Comparison of ENCODE assay signal across 8 mouse cellular contexts in genomic region chr4:3085456-3086448, GRCm38 (mm10).
DNase-seq lines count a peak whose midpoint lies in the region; ATAC-seq and TF ChIP-seq lines count a peak whose summit lies in the region.

No protein-coding gene starts in this region.

- no peaks in the 10 kb centered on the region for H3K27me3 ChIP-seq in heart, adult 2 months (ENCODE audit: control insufficient read depth, insufficient read depth, low read length)
- no peaks in the 10 kb centered on the region for H3K27me3 ChIP-seq in midbrain, embryonic 12.5 days

- DNase-seq in heart, adult 2 months = peak; percentile 1 to 12
- DNase-seq in heart, adult 8-10 months (ENCODE audit: low spot score) = no peak
- peak; percentile 34 for DNase-seq in ES-CJ7 (ENCODE audit: low read depth, low spot score)
- DNase-seq in heart, postnatal 14 days = peak; percentile 1 to 2
- DNase-seq in right cerebral cortex, adult 18-20 months = no peak
- no peak for DNase-seq in adrenal gland, postnatal 36 days

- no peak overlapping the region for H3K9ac ChIP-seq in heart, adult 2 months (ENCODE audit: low read depth, low read length)
- no peak overlapping the region for H3K9ac ChIP-seq in midbrain, embryonic 12.5 days (replicated peaks)

- H3K27ac ChIP-seq in heart, adult 2 months = no peak overlapping the region
- no peak overlapping the region for H3K27ac ChIP-seq in midbrain, embryonic 12.5 days (replicated peaks)

- no peaks in the 10 kb centered on the region for H3K79me2 ChIP-seq in heart, adult 2 months (replicated peaks; ENCODE audit: control insufficient read depth, insufficient read depth, low read length)

- H3K9me3 ChIP-seq in midbrain, embryonic 12.5 days = peaks cover 94% of the 10 kb centered on the region

- TF ChIP-seq EP300 in heart, adult 2 months (IDR thresholded peaks at IDR 0.05; ENCODE audit: insufficient read depth, low read depth, low read length) = no peak

- TF ChIP-seq POLR2A in heart, adult 2 months (IDR thresholded peaks at IDR 0.05; ENCODE audit: insufficient read depth, low read depth, low read length) = no peak

- no peak for TF ChIP-seq CTCF in heart, adult 2 months (IDR thresholded peaks at IDR 0.05)

- intact Hi-C loops in heart, adult 2 months (cut with DNase I) = no loop called here
- intact Hi-C loops in heart, postnatal 14 days (cut with DNase I) = no loop called here

- H3K4me3 ChIP-seq in heart, adult 2 months = no peak overlapping the region
- no peak overlapping the region for H3K4me3 ChIP-seq in midbrain, embryonic 12.5 days

- no peaks in the 10 kb centered on the region for H3K36me3 ChIP-seq in heart, adult 2 months (ENCODE audit: control insufficient read depth, insufficient read depth, low read length)
- H3K36me3 ChIP-seq in midbrain, embryonic 12.5 days = no peaks in the 10 kb centered on the region

- H3K4me1 ChIP-seq in heart, adult 2 months (ENCODE audit: control insufficient read depth, insufficient read depth, low read length) = no peaks in the 10 kb centered on the region
- H3K4me1 ChIP-seq in midbrain, embryonic 12.5 days = no peaks in the 10 kb centered on the region

- ATAC-seq in midbrain, embryonic 12.5 days (ENCODE audit: low FRiP score, low read depth) = 0 out of 2 replicates have a peak, but pooled peaks have one; percentile 2
- ATAC-seq in erythroid progenitor cell, adult 5-6 weeks (replicated peaks; ENCODE audit: low FRiP score, poor library complexity, severe bottlenecking) = no peak

- no peak overlapping the region for H3K4me2 ChIP-seq in midbrain, embryonic 12.5 days (replicated peaks)

- WGBS in heart, adult 2 months = 49% methylated on average over 6 of the region's 6 CpGs
- 53% methylated on average over 6 of the region's 6 CpGs for WGBS in midbrain, embryonic 12.5 days

Comparison
In these comparisons a context has a peak if more than half of its experiments do, and no peak if none do; other contexts are left out.
1. DNase-seq: peak in heart, adult 2 months (2 of 2), ES-CJ7 (single experiment) and heart, postnatal 14 days (2 of 2); none in heart, adult 8-10 months (single experiment), right cerebral cortex, adult 18-20 months (single experiment) and adrenal gland, postnatal 36 days (0 of 2).